Mouse (Mus musculus): ENCODE data around the gene Glt6d1. TPM values are rescaled to one million over a fixed set of nuclear protein-coding genes. Genes with fewer than 3 reads are reported as not detected.

The Glt6d1 gene
- total and polyA plus RNA-seq, 3 experiments = not detected

- no peak overlapping the region for H3K4me3 ChIP-seq (replicated peaks in 1 of 3; ENCODE audit: low read depth in 2 of 3, low read length in 2 of 3, poor library complexity in 1 of 3)
- H3K27me3 ChIP-seq (replicated peaks) = peaks cover 35% of the 10 kb centered on the region
- H3K9me3 ChIP-seq (replicated peaks; ENCODE audit: low read length) = peaks cover 6% of the 10 kb centered on the region
- H3K79me2 ChIP-seq (replicated peaks; ENCODE audit: control insufficient read depth, extremely low read depth, insufficient read depth, poor library complexity, severe bottlenecking) = no peaks in the 10 kb centered on the region
- peak; percentile 17 for DNase-seq (ENCODE audit: extremely low read depth)
- H3K36me3 ChIP-seq (replicated peaks in 1 of 2; ENCODE audit: control insufficient read depth in 1 of 2, insufficient read depth in 1 of 2, low read length in 1 of 2) = no peaks in the 10 kb centered on the region
- in situ Hi-C loops (cut with MboI; ENCODE audit: low pct_ligation_motif_present, low pct_unique_long_range_greater_than_20kb, low sequenced_read_pairs) (no loop called here), dilution Hi-C loops (cut with MboI; ENCODE audit: extremely low pct_ligation_motif_present, extremely low pct_unique_long_range_greater_than_20kb, low sequenced_read_pairs) (no loop called here)
- no peak overlapping the region for H3K4me2 ChIP-seq (ENCODE audit: insufficient read depth, low read depth, poor library complexity, severe bottlenecking)
- TF ChIP-seq SMC3 (IDR thresholded peaks at IDR 0.05; ENCODE audit: low read depth, low read length) = peak; percentile 46
- TF ChIP-seq CTCF (conservative IDR thresholded peaks at IDR 0.05 in 1 of 2, IDR thresholded peaks at IDR 0.05 in 1 of 2; ENCODE audit: low read depth in 2 of 2, low read length in 2 of 2) = peak; percentile 57 to 71
- peak; percentile 63 for TF ChIP-seq RAD21 (IDR thresholded peaks at IDR 0.05; ENCODE audit: low read depth, low read length)
- peak; percentile 79 for TF ChIP-seq ZNF384 (IDR thresholded peaks at IDR 0.05; ENCODE audit: low read depth, low read length)
- peak; percentile 50; the same call in 1 of the 2 replicates for TF ChIP-seq CHD2 (IDR thresholded peaks at IDR 0.05; ENCODE audit: low read length)
- TF ChIP-seq ELF1 (IDR thresholded peaks at IDR 0.05; ENCODE audit: low read depth, low read length) = no peak
- TF ChIP-seq MAX (IDR thresholded peaks at IDR 0.05; ENCODE audit: low read length) = no peak
- H3K4me1 ChIP-seq (ENCODE audit: control insufficient read depth in 1 of 2, insufficient read depth in 2 of 2) = no peaks in the 10 kb centered on the region
- no peak overlapping the region for H3K9ac ChIP-seq (ENCODE audit: insufficient read depth, low read depth)
- H3K27ac ChIP-seq (ENCODE audit: insufficient read depth, low read depth) = no peak overlapping the region
Measured at GRCm38 (mm10) chr2:25850330-25850729, 34.7 kb upstream of the Glt6d1 start.

- Histone ChIP-seq H3K27ac (ENCODE audit: insufficient read depth, low read depth) (no peak within 1 kb of the TSS), H3K36me3 (replicated peaks in 1 of 2; ENCODE audit: control insufficient read depth in 1 of 2, insufficient read depth in 1 of 2, low read length in 1 of 2) (no peaks in the 10 kb centered on the region), H3K9ac (ENCODE audit: insufficient read depth, low read depth) (no peak within 1 kb of the TSS), H3K27me3 (replicated peaks) (peaks cover 49% of the 10 kb centered on the region), H3K79me2 (replicated peaks; ENCODE audit: control insufficient read depth, extremely low read depth, insufficient read depth, poor library complexity, severe bottlenecking) (no peaks in the 10 kb centered on the region), H3K4me3 (replicated peaks in 1 of 3; ENCODE audit: low read depth in 2 of 3, low read length in 2 of 3, poor library complexity in 1 of 3) (no peak within 1 kb of the TSS), H3K9me3 (replicated peaks; ENCODE audit: low read length) (peaks cover 6% of the 10 kb centered on the region), H3K4me2 (ENCODE audit: insufficient read depth, low read depth, poor library complexity, severe bottlenecking) (no peak within 1 kb of the TSS), H3K4me1 (ENCODE audit: control insufficient read depth in 1 of 2, insufficient read depth in 2 of 2) (peaks cover 0 to 5% of the 10 kb centered on the region in 2 experiments; a peak in 2 of 4 replicates)
- in situ Hi-C loops (cut with MboI; ENCODE audit: low pct_ligation_motif_present, low pct_unique_long_range_greater_than_20kb, low sequenced_read_pairs) = no loop called here
- TF ChIP-seq SIN3A (IDR thresholded peaks at IDR 0.05; ENCODE audit: low read length) (no peak), POLR2AphosphoS2 (IDR thresholded peaks at IDR 0.05; ENCODE audit: low read depth, low read length) (no peak), GABPA (IDR thresholded peaks at IDR 0.05; ENCODE audit: insufficient replicate concordance, low read depth, low read length) (no peak), TCF12 (IDR thresholded peaks at IDR 0.05; ENCODE audit: low read depth, low read length) (no peak), ZMIZ1 (IDR thresholded peaks at IDR 0.05; ENCODE audit: low read depth, low read length) (no peak), NELFE (IDR thresholded peaks at IDR 0.05; ENCODE audit: low read depth, low read length) (no peak), IRF4 (IDR thresholded peaks at IDR 0.05; ENCODE audit: low read depth, low read length) (no peak), BHLHE40 (IDR thresholded peaks at IDR 0.05; ENCODE audit: low read depth, low read length) (no peak), NRF1 (IDR thresholded peaks at IDR 0.05; ENCODE audit: low read depth, low read length) (no peak), EP300 (IDR thresholded peaks at IDR 0.05; ENCODE audit: low read length) (no peak), MXI1 (IDR thresholded peaks at IDR 0.05; ENCODE audit: low read depth, low read length) (no peak), MAX (IDR thresholded peaks at IDR 0.05; ENCODE audit: low read length) (no peak), ELF1 (IDR thresholded peaks at IDR 0.05; ENCODE audit: low read depth, low read length) (no peak), MYC (IDR thresholded peaks at IDR 0.05; ENCODE audit: low read depth, low read length) (no peak)
- DNase-seq (ENCODE audit: extremely low read depth) = no peak
- dilution Hi-C loops (cut with MboI; ENCODE audit: extremely low pct_ligation_motif_present, extremely low pct_unique_long_range_greater_than_20kb, low sequenced_read_pairs) = no loop called here
Measured at GRCm38 (mm10) chr2:25847226-25847625, 31.6 kb upstream of the Glt6d1 start, which contains the start of gene Sohlh1. Sohlh1 (minus strand) TSS chr2:25847248.

All from CH12.LX (cell line).